Mouse (Mus musculus) spleen, postnatal 14 days (tissue): ENCODE measurements around the gene Mettl7a3.
"Not testable (repeated sequence)": the region's sequence is repeated elsewhere in the genome, so short reads cannot be mapped to it uniquely, and the experiment has no call there.

Experiments used
- DNase-seq, 2 experiments: peaks; one replicate each; pipeline ENCODE4 v3.0.0; 2021 to 2022; ENCODE audit warnings: low spot score in 2 of 2

Mettl7a3 gene

GRCm38 (mm10) chr15:100330739-100331138 is 4.0 kb upstream of the Mettl7a3 start:
- no peak for DNase-seq

GRCm38 (mm10) chr15:100332077-100332961 is 2.4 kb upstream of the Mettl7a3 start:
- not testable (repeated sequence) for DNase-seq

- not testable (repeated sequence) for DNase-seq
Observed at GRCm38 (mm10) chr15:100337328-100337727, 2.6 kb downstream of the Mettl7a3 start.

- peak; percentile 45 to 60 for DNase-seq
Observed at GRCm38 (mm10) chr15:100337847-100338246, 3.1 kb downstream of the Mettl7a3 start.

GRCm38 (mm10) chr15:100341314-100341980 is 6.7 kb downstream of the Mettl7a3 start:
- DNase-seq = not testable (repeated sequence)

GRCm38 (mm10) chr15:100345484-100345883 is 10.8 kb downstream of the Mettl7a3 start:
- DNase-seq = no peak

- no peak for DNase-seq
Observed at GRCm38 (mm10) chr15:100346761-100347160, 12.0 kb downstream of the Mettl7a3 start.

- no peak for DNase-seq
Observed at GRCm38 (mm10) chr15:100349496-100349895, 14.8 kb downstream of the Mettl7a3 start.

GRCm38 (mm10) chr15:100351501-100352060 is 16.9 kb downstream of the Mettl7a3 start:
- DNase-seq = no peak

- DNase-seq = no peak
Observed at GRCm38 (mm10) chr15:100352711-100353250, 18.1 kb downstream of the Mettl7a3 start, which contains the start of the genes Methig1 and Mettl7a2. Methig1 (plus strand) TSS chr15:100353149. Mettl7a2 (plus strand) TSS chr15:100353200.

GRCm38 (mm10) chr15:100353399-100353798 is 18.7 kb downstream of the Mettl7a3 start:
- DNase-seq = not testable (repeated sequence)

- no peak for DNase-seq
Observed at GRCm38 (mm10) chr15:100355876-100356275, 21.1 kb downstream of the Mettl7a3 start.

GRCm38 (mm10) chr15:100364242-100364641 is 29.5 kb downstream of the Mettl7a3 start, which contains the start of gene Higd1c:
Higd1c (plus strand) TSS chr15:100364542.
- DNase-seq = no peak

- DNase-seq = not testable (repeated sequence)
Observed at GRCm38 (mm10) chr15:100365967-100366366, 31.2 kb downstream of the Mettl7a3 start.

- no peak for DNase-seq
Observed at GRCm38 (mm10) chr15:100367119-100367518, 32.4 kb downstream of the Mettl7a3 start.

- DNase-seq = peak in 1 of 2 experiments; percentile 49
Observed at GRCm38 (mm10) chr15:100375066-100375465, 40.3 kb downstream of the Mettl7a3 start.

- not testable (repeated sequence) for DNase-seq
Observed at GRCm38 (mm10) chr15:100377847-100378505, 43.2 kb downstream of the Mettl7a3 start.

GRCm38 (mm10) chr15:100379658-100380057 is 44.9 kb downstream of the Mettl7a3 start:
- DNase-seq = no peak

- DNase-seq = no peak
Observed at GRCm38 (mm10) chr15:100380104-100380503, 45.4 kb downstream of the Mettl7a3 start.

GRCm38 (mm10) chr15:100385705-100386104 is 51.0 kb downstream of the Mettl7a3 start:
- DNase-seq = no peak

- DNase-seq = no peak
Observed at GRCm38 (mm10) chr15:100387544-100388223, 53.0 kb downstream of the Mettl7a3 start.
